Mouse (Mus musculus) thymus, postnatal 10 days (tissue): ENCODE measurements around the gene Gstp2.
A peak's percentile ranks its signal among the peaks of the same experiment; 100 is the strongest.
"Not testable (repeated sequence)": the region's sequence is repeated elsewhere in the genome, so short reads cannot be mapped to it uniquely, and the experiment has no call there.

ENCODE experiments used
- DNase-seq, 2 experiments: peaks; one replicate each; pipeline ENCODE4 v3.0.0; 2021; ENCODE audit warnings: low spot score in 2 of 2

The Gstp2 gene

GRCm38 (mm10) chr19:4070311-4070710, 24.5 kb upstream of the Gstp2 start:
- DNase-seq: no peak

GRCm38 (mm10) chr19:4068717-4069410, 23.0 kb upstream of the Gstp2 start:
- DNase-seq: no peak

- DNase-seq: not testable (repeated sequence)
These were observed 22.4 kb upstream of the Gstp2 start for GRCm38 (mm10) chr19:4068242-4068641.

- no peak for DNase-seq
These were observed 21.1 kb upstream of the Gstp2 start for GRCm38 (mm10) chr19:4066877-4067276.

- no peak for DNase-seq
These were observed 20.5 kb upstream of the Gstp2 start for GRCm38 (mm10) chr19:4066280-4066679.

GRCm38 (mm10) chr19:4064501-4064900, 18.7 kb upstream of the Gstp2 start:
- not testable (repeated sequence) for DNase-seq

GRCm38 (mm10) chr19:4063357-4063756, 17.5 kb upstream of the Gstp2 start:
- not testable (repeated sequence) for DNase-seq

GRCm38 (mm10) chr19:4060899-4061465, 15.2 kb upstream of the Gstp2 start:
- DNase-seq: no peak

GRCm38 (mm10) chr19:4060044-4060898, 14.4 kb upstream of the Gstp2 start:
- DNase-seq: not testable (repeated sequence)

GRCm38 (mm10) chr19:4059069-4059740, 13.4 kb upstream of the Gstp2 start, which contains the start of gene Gstp3:
Gene Gstp3, minus strand, starts transcription at chr19:4059569.
- peak; percentile 28 to 35 for DNase-seq

- DNase-seq: no peak
These were observed 12.8 kb upstream of the Gstp2 start for GRCm38 (mm10) chr19:4058581-4058980.

GRCm38 (mm10) chr19:4057962-4058361, 12.1 kb upstream of the Gstp2 start:
- no peak for DNase-seq

GRCm38 (mm10) chr19:4057389-4057788, 11.6 kb upstream of the Gstp2 start:
- no peak for DNase-seq

GRCm38 (mm10) chr19:4056727-4057126, 10.9 kb upstream of the Gstp2 start:
- DNase-seq: no peak

- no peak for DNase-seq
These were observed 10.3 kb upstream of the Gstp2 start for GRCm38 (mm10) chr19:4055947-4056693.

- DNase-seq: no peak
These were observed 9.6 kb upstream of the Gstp2 start for GRCm38 (mm10) chr19:4055216-4055946.

GRCm38 (mm10) chr19:4054613-4055012, 8.8 kb upstream of the Gstp2 start:
- no peak for DNase-seq

GRCm38 (mm10) chr19:4052516-4053030, 6.8 kb upstream of the Gstp2 start:
- no peak for DNase-seq

GRCm38 (mm10) chr19:4051741-4052515, 6.1 kb upstream of the Gstp2 start:
- peak; percentile 42 to 87 for DNase-seq

GRCm38 (mm10) chr19:4051016-4051415, 5.2 kb upstream of the Gstp2 start:
- DNase-seq: no peak
